In the genomic region with DNA sequence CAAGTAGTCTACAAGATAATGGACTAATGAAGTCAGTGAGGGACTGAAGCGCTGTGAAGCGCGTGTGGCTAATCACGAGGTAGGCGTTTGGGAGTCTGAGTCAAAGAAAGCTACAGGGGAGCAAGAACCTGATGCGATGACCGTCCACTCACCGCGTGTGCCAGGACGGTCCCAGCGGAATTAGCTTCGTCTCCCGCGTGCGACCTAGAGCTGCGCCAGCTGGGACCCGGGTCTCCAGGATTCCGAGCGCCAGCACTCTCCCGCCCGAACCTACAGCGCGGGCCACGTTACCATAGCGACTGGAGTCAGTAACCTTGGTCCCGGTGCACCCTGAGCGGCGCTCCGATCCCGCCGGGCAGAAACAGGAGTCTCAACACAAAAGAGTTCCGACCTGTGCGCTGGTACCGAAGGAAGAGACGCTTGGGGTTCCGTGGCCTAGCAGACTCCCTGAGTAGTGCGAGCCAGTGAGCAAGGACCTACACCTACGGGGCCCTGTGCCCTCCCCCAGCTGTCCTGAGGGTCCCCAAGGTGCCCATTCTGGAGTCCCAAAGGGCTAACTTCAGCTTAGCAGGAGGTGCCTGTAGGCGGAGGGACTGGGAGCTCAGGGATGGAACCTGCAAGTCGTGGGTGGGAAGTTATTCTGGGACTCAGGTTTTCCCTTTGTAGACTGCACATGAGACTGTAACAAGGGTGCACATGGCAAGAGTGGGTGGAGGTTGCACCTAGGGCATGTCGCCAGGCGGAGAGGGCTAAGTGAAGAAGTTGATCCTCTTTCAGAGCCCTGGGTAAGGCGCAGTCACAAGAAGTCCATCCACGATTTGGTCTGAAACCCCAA, we compare ENCODE assay signal across 8 mouse cellular contexts. TPM values are rescaled to one million over a fixed set of nuclear protein-coding genes. Genes with fewer than 3 reads are reported as not detected.
DNase-seq lines count a peak whose midpoint lies in the region; ATAC-seq lines count a peak whose summit lies in the region.

Gene Ccdc57, minus strand, starts transcription at position 309 of the 835 bp plus-strand sequence.

- no peaks in the 10 kb centered on the region for H3K36me3 ChIP-seq in embryonic facial prominence, embryonic 14.5 days (ENCODE audit: control insufficient read depth, insufficient read depth, low read length)
- no peaks in the 10 kb centered on the region for H3K36me3 ChIP-seq in kidney, embryonic 14.5 days (ENCODE audit: control insufficient read depth, insufficient read depth, low read length)
- no peaks in the 10 kb centered on the region for H3K36me3 ChIP-seq in limb, embryonic 15.5 days

- no peak within 1 kb of the TSS for H3K27ac ChIP-seq in embryonic facial prominence, embryonic 14.5 days (replicated peaks; ENCODE audit: low read depth, low read length)
- no peak within 1 kb of the TSS for H3K27ac ChIP-seq in kidney, embryonic 14.5 days (ENCODE audit: low read depth, low read length)
- no peak within 1 kb of the TSS for H3K27ac ChIP-seq in limb, embryonic 15.5 days

- H3K9me3 ChIP-seq in embryonic facial prominence, embryonic 14.5 days (ENCODE audit: control insufficient read depth, low read length), result no peaks in the 10 kb centered on the region
- H3K9me3 ChIP-seq in kidney, embryonic 14.5 days (ENCODE audit: control insufficient read depth, low read length), result no peaks in the 10 kb centered on the region
- no peaks in the 10 kb centered on the region for H3K9me3 ChIP-seq in limb, embryonic 15.5 days

- no peaks in the 10 kb centered on the region for H3K27me3 ChIP-seq in embryonic facial prominence, embryonic 14.5 days (replicated peaks; ENCODE audit: control insufficient read depth, insufficient read depth, low read length)
- no peaks in the 10 kb centered on the region for H3K27me3 ChIP-seq in kidney, embryonic 14.5 days (ENCODE audit: control insufficient read depth, insufficient read depth, low read length)
- H3K27me3 ChIP-seq in limb, embryonic 15.5 days, result no peaks in the 10 kb centered on the region

- H3K4me1 ChIP-seq in embryonic facial prominence, embryonic 14.5 days (ENCODE audit: control insufficient read depth, insufficient read depth, low read length), result peaks cover 4% of the 10 kb centered on the region; the same call in 1 of the 2 replicates
- H3K4me1 ChIP-seq in kidney, embryonic 14.5 days (ENCODE audit: control insufficient read depth, insufficient read depth, low read length), result 0 out of 2 replicates have a peak, but pooled peaks cover 2% of the 10 kb centered on the region
- peaks cover 11% of the 10 kb centered on the region for H3K4me1 ChIP-seq in limb, embryonic 15.5 days

- H3K9ac ChIP-seq in embryonic facial prominence, embryonic 14.5 days (ENCODE audit: low read depth, low read length), result peak within 1 kb of the TSS; percentile 78
- H3K9ac ChIP-seq in kidney, embryonic 14.5 days (ENCODE audit: low read depth, low read length), result peak within 1 kb of the TSS; percentile 75
- H3K9ac ChIP-seq in limb, embryonic 15.5 days, result peak within 1 kb of the TSS; percentile 57

- WGBS in embryonic facial prominence, embryonic 14.5 days, result 9% methylated on average over 44 of the region's 44 CpGs
- WGBS in kidney, embryonic 14.5 days, result 9% methylated on average over 44 of the region's 44 CpGs
- 10% methylated on average over 44 of the region's 44 CpGs for WGBS in limb, embryonic 15.5 days

- peak; percentile 84 for DNase-seq in 416B (ENCODE audit: low read depth)
- DNase-seq in adrenal gland, postnatal 4 days (ENCODE audit: low spot score in 2 of 2), result peak; percentile 85 to 86
- peak; percentile 93 for DNase-seq in embryonic facial prominence, embryonic 14.5 days (ENCODE audit: low spot score)
- peak; percentile 90 for DNase-seq in heart, adult 8-10 months (ENCODE audit: low spot score)
- peak; percentile 55 to 83 for DNase-seq in monocyte, adult 2 months (ENCODE audit: low read depth in 1 of 2, low spot score in 2 of 2)
- DNase-seq in spleen, postnatal 36 days (ENCODE audit: low spot score in 2 of 2), result peak; percentile 72 to 80

- ATAC-seq in embryonic facial prominence, embryonic 14.5 days (ENCODE audit: low read depth), result peak; percentile 94
- peak; percentile 92 for ATAC-seq in kidney, embryonic 14.5 days (ENCODE audit: low FRiP score, low TSS enrichment)
- peak; percentile 74 for ATAC-seq in limb, embryonic 15.5 days (ENCODE audit: insufficient number of reproducible peaks, low FRiP score, low TSS enrichment, low read depth)

- H3K4me3 ChIP-seq in embryonic facial prominence, embryonic 14.5 days (ENCODE audit: low read depth, low read length), result peak within 1 kb of the TSS; percentile 68
- H3K4me3 ChIP-seq in kidney, embryonic 14.5 days (ENCODE audit: low read length), result peak within 1 kb of the TSS; percentile 86
- peak within 1 kb of the TSS; percentile 79 for H3K4me3 ChIP-seq in limb, embryonic 15.5 days

- H3K4me2 ChIP-seq in embryonic facial prominence, embryonic 14.5 days (ENCODE audit: low read depth, low read length), result peak within 1 kb of the TSS; percentile 77
- peak within 1 kb of the TSS; percentile 81 for H3K4me2 ChIP-seq in kidney, embryonic 14.5 days (replicated peaks; ENCODE audit: low read depth, low read length)
- peak within 1 kb of the TSS; percentile 74 for H3K4me2 ChIP-seq in limb, embryonic 15.5 days

RNA-seq across cellular contexts. Expression of gene Ccdc57, which starts in this region (rescaled TPM):
- total RNA-seq in adrenal gland, postnatal 4 days (2021), result 10 to 100 TPM; 14.3 to 14.4 TPM
- polyA plus RNA-seq in embryonic facial prominence, embryonic 14.5 days (2014; fragmentation: Nextera tagmentation; extraction: Ambion mirVana), result 4.6 and 5.5 TPM in 2 replicates
- 1 to 10 TPM in 2 of 4 experiments, under 1 TPM in 2; 0.72 to 1.7 (median 1.2) TPM for total RNA-seq in heart, adult 8-10 months (2022)
- 5.0 and 9.2 TPM in 2 replicates for polyA plus RNA-seq in kidney, embryonic 14.5 days (2014; fragmentation: Nextera tagmentation; extraction: Ambion mirVana)
- 4.4 and 4.9 TPM in 2 replicates for polyA plus RNA-seq in limb, embryonic 15.5 days (2015; fragmentation: Nextera tagmentation; extraction: Ambion mirVana)

Comparison
In these comparisons a context has a peak if more than half of its experiments do, and no peak if none do; other contexts are left out.
1. RNA of gene Ccdc57 (total RNA-seq): 14.3 to 14.4 TPM in adrenal gland, postnatal 4 days; 0.72 to 1.7 TPM in heart, adult 8-10 months; every median in the first group is over 4 times any median in the second.
2. Peak in every context shown above with its lines, with median percentiles within 50 percentile points of each other: DNase-seq, ATAC-seq, H3K4me2 ChIP-seq, H3K4me3 ChIP-seq and H3K9ac ChIP-seq.